Mouse (Mus musculus): ENCODE data around the gene Thra.
A peak's percentile ranks its signal among the peaks of the same experiment; 100 is the strongest.

The Thra gene

GRCm38 (mm10) chr11:98783236-98783696 lies 42.8 kb downstream of the Thra start:
- Histone ChIP-seq H3K27me3 (ENCODE audit: control insufficient read depth, insufficient read depth, low read length, poor library complexity, severe bottlenecking) (no peaks in the 10 kb centered on the region), H3K36me3 (ENCODE audit: control insufficient read depth, insufficient read depth, low read length, poor library complexity, severe bottlenecking) (no peaks in the 10 kb centered on the region)
- DNase-seq (ENCODE audit: low read depth, low spot score) = peak; percentile 63

GRCm38 (mm10) chr11:98784139-98784538 lies 43.7 kb downstream of the Thra start:
- DNase-seq (ENCODE audit: low read depth, low spot score) = no peak
- H3K36me3 ChIP-seq (ENCODE audit: control insufficient read depth, insufficient read depth, low read length, poor library complexity, severe bottlenecking) = no peaks in the 10 kb centered on the region
- no peaks in the 10 kb centered on the region for H3K27me3 ChIP-seq (ENCODE audit: control insufficient read depth, insufficient read depth, low read length, poor library complexity, severe bottlenecking)

DNA sequence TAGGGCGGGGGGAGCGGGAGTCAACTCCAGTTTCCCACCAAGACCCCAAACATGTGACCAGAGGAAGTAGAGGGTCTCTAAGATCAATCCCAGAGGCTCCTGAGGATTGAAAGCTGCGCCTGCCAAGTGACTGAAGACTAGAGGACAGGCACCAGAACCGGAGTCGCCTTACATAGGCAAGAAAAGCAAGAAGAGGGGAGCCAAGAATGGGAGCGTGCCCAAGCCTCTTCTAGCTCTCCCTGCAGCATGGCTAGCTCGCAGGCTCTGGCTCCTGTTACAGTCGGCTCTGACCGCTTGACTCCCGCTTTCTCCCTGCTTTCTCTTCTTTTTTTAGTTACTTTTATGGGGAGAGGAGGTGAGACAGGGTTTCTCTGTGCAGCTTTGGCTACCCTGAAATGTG lies 44.8 kb downstream of the Thra start:
- H3K27me3 ChIP-seq (ENCODE audit: control insufficient read depth, insufficient read depth, low read length, poor library complexity, severe bottlenecking) = no peaks in the 10 kb centered on the region
- DNase-seq (ENCODE audit: low read depth, low spot score) = no peak
- H3K36me3 ChIP-seq (ENCODE audit: control insufficient read depth, insufficient read depth, low read length, poor library complexity, severe bottlenecking) = no peaks in the 10 kb centered on the region

DNA sequence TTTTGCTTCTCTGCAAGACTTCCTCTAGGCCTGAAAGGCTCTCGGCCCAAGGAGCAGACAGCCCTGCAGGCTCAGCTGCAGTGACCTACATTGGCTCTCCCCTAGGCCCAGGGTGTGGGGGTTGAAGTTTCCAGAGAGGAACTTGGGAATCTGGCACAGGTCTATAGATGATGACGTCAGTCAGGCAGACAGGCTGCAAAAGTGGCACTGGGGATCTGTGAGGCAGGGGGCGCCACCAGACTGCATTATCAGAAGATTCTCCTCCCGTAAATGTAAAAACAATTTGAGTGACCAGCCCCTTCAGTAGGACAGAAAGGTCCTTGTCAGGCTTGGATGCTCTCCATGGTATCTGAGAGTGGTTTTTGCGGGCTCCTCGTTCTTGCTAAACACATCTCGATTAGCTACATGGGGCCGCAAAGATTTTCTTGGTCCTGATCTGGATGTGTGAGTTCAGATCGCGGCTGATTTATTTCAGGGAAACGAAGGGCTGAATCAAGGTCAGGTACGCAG lies 45.4 kb downstream of the Thra start:
- Histone ChIP-seq H3K36me3 (ENCODE audit: control insufficient read depth, insufficient read depth, low read length, poor library complexity, severe bottlenecking) (no peaks in the 10 kb centered on the region), H3K27me3 (ENCODE audit: control insufficient read depth, insufficient read depth, low read length, poor library complexity, severe bottlenecking) (no peaks in the 10 kb centered on the region)
- peak; percentile 66 for DNase-seq (ENCODE audit: low read depth, low spot score)

DNA sequence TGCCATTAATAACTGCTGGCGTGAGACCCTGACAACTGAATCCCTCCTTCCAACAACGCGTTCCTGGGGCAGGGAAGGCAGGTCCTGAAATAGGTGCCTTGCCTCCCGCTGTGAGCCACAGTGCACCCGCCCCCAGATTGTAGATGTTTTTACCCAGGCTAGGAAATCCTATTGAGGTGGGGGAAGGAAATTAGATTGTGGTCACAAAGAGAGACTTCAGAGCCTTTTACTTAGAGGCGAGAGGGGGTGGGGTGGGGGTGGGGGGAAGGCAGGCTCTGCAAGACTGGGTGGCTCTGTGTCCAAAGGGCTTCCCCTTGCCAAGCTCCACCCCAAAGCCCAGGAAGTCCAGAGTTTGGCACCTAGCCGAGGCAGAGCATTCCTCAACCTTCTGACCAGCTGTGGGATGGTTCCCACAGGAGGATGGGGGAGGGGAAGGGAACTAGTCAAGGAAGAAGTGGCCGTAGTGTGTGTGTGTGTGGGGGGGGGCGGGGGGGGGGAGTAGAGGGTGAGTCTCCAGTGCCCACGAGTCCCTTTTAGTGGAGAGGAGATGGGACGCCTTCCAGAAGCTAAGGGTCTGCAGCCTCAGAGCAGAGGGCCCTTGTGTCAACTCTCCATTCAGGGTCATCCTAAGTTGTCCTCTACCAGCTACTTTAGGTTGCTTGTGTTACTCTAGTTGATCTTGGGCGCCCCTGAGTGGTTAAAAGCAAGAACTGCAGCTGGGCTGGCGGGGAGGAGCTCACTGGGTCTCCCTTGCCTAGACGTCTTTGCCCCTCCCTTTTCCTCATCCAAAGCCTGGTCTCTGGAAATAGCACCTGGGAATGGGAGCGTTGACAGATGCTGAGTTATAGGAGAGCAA lies 46.1 kb downstream of the Thra start:
- DNase-seq (ENCODE audit: low read depth, low spot score) = peak; percentile 91
- H3K27me3 ChIP-seq (ENCODE audit: control insufficient read depth, insufficient read depth, low read length, poor library complexity, severe bottlenecking) = no peaks in the 10 kb centered on the region
- no peaks in the 10 kb centered on the region for H3K36me3 ChIP-seq (ENCODE audit: control insufficient read depth, insufficient read depth, low read length, poor library complexity, severe bottlenecking)

DNA sequence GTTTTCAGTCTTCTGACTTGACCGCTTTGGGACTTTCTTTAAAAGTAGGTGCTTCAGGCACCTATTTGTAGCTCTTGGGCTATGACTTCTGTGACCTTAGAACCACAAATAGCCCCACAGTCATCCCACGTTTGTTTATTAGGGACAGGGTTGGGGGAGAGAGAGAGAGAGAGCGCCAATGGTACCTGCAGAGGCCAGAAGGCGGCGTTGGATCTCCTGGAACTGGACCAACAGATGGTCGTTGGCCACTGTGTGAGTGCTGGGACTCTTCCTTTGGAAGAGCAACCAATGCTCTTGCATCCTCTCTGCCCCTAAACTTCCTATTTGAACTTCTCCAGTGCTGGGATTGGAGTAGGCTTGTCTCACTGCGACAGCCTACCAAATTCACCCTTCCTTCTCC lies 46.8 kb downstream of the Thra start:
- Histone ChIP-seq H3K36me3 (ENCODE audit: control insufficient read depth, insufficient read depth, low read length, poor library complexity, severe bottlenecking) (no peaks in the 10 kb centered on the region), H3K27me3 (ENCODE audit: control insufficient read depth, insufficient read depth, low read length, poor library complexity, severe bottlenecking) (no peaks in the 10 kb centered on the region)
- no peak for DNase-seq (ENCODE audit: low read depth, low spot score)

DNA sequence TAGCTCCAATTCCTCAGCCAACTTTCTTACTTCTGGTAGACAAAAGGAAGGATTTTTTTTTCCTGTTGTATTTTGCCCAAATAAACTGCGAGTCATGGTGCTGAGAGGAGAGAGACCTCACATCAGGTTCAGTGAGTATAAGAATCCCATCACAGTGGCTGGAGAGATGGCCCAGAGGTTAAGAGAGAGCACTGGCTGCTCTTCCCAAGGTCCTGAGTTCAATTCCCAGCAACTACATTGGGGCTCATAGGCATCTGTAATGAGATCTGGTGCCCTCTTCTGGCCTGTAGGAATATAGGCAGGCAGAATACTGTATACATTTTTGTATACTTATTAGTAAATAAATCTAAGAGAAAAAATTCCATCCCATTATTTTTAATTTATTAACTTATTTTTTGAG lies 47.3 kb downstream of the Thra start:
- DNase-seq (ENCODE audit: low read depth, low spot score) = peak; percentile 50
- Histone ChIP-seq H3K36me3 (ENCODE audit: control insufficient read depth, insufficient read depth, low read length, poor library complexity, severe bottlenecking) (no peaks in the 10 kb centered on the region), H3K27me3 (ENCODE audit: control insufficient read depth, insufficient read depth, low read length, poor library complexity, severe bottlenecking) (no peaks in the 10 kb centered on the region)

- Histone ChIP-seq H3K27me3 (ENCODE audit: control insufficient read depth, insufficient read depth, low read length, poor library complexity, severe bottlenecking) (no peaks in the 10 kb centered on the region), H3K36me3 (ENCODE audit: control insufficient read depth, insufficient read depth, low read length, poor library complexity, severe bottlenecking) (no peaks in the 10 kb centered on the region)
- no peak for DNase-seq (ENCODE audit: low read depth, low spot score)
Measured at GRCm38 (mm10) chr11:98788139-98788538, 47.7 kb downstream of the Thra start.

- no peaks in the 10 kb centered on the region for H3K27me3 ChIP-seq (ENCODE audit: control insufficient read depth, insufficient read depth, low read length, poor library complexity, severe bottlenecking)
- H3K36me3 ChIP-seq (ENCODE audit: control insufficient read depth, insufficient read depth, low read length, poor library complexity, severe bottlenecking) = no peaks in the 10 kb centered on the region
- DNase-seq (ENCODE audit: low read depth, low spot score) = peak; percentile 95
Measured at GRCm38 (mm10) chr11:98788550-98789218, 48.2 kb downstream of the Thra start.

GRCm38 (mm10) chr11:98789219-98789807 lies 48.9 kb downstream of the Thra start:
- no peaks in the 10 kb centered on the region for H3K36me3 ChIP-seq (ENCODE audit: control insufficient read depth, insufficient read depth, low read length, poor library complexity, severe bottlenecking)
- no peaks in the 10 kb centered on the region for H3K27me3 ChIP-seq (ENCODE audit: control insufficient read depth, insufficient read depth, low read length, poor library complexity, severe bottlenecking)
- no peak for DNase-seq (ENCODE audit: low read depth, low spot score)

GRCm38 (mm10) chr11:98789824-98790223 lies 49.4 kb downstream of the Thra start:
- no peak for DNase-seq (ENCODE audit: low read depth, low spot score)
- H3K36me3 ChIP-seq (ENCODE audit: control insufficient read depth, insufficient read depth, low read length, poor library complexity, severe bottlenecking) = no peaks in the 10 kb centered on the region
- H3K27me3 ChIP-seq (ENCODE audit: control insufficient read depth, insufficient read depth, low read length, poor library complexity, severe bottlenecking) = no peaks in the 10 kb centered on the region

- no peak for DNase-seq (ENCODE audit: low read depth, low spot score)
- no peaks in the 10 kb centered on the region for H3K27me3 ChIP-seq (ENCODE audit: control insufficient read depth, insufficient read depth, low read length, poor library complexity, severe bottlenecking)
- H3K36me3 ChIP-seq (ENCODE audit: control insufficient read depth, insufficient read depth, low read length, poor library complexity, severe bottlenecking) = no peaks in the 10 kb centered on the region
Measured at GRCm38 (mm10) chr11:98790631-98791205, 50.3 kb downstream of the Thra start.

- no peak for DNase-seq (ENCODE audit: low read depth, low spot score)
- Histone ChIP-seq H3K27me3 (ENCODE audit: control insufficient read depth, insufficient read depth, low read length, poor library complexity, severe bottlenecking) (no peaks in the 10 kb centered on the region), H3K36me3 (ENCODE audit: control insufficient read depth, insufficient read depth, low read length, poor library complexity, severe bottlenecking) (no peaks in the 10 kb centered on the region)
Measured at GRCm38 (mm10) chr11:98791448-98791847, 51.0 kb downstream of the Thra start.

GRCm38 (mm10) chr11:98792081-98792480 lies 51.6 kb downstream of the Thra start:
- Histone ChIP-seq H3K36me3 (ENCODE audit: control insufficient read depth, insufficient read depth, low read length, poor library complexity, severe bottlenecking) (no peaks in the 10 kb centered on the region), H3K27me3 (ENCODE audit: control insufficient read depth, insufficient read depth, low read length, poor library complexity, severe bottlenecking) (no peaks in the 10 kb centered on the region)
- no peak for DNase-seq (ENCODE audit: low read depth, low spot score)

All from splenic B cell, adult 2 months (primary cell).